Mouse (Mus musculus): Measurements from ENCODE around the gene Rgs9bp. TPM values are rescaled to one million over a fixed set of nuclear protein-coding genes. Genes with fewer than 3 reads are reported as not detected.
"Not testable (repeated sequence)": the region's sequence is repeated elsewhere in the genome, so short reads cannot be mapped to it uniquely, and the experiment has no call there.

Rgs9bp gene
- polyA plus RNA-seq, 1 experiment: 0.16 TPM

- H3K4me1 ChIP-seq (ENCODE audit: control insufficient read depth, insufficient read depth, insufficient read length, low read length): peaks cover 12% of the 10 kb centered on the region; the same call in 1 of the 2 replicates
- no peak overlapping the region for H3K27ac ChIP-seq (replicated peaks; ENCODE audit: low read depth, low read length)
- no peak overlapping the region for H3K4me3 ChIP-seq (ENCODE audit: insufficient read depth, low read depth, low read length)
These were observed 3.5 kb upstream of the Rgs9bp start for GRCm38 (mm10) chr7:35588680-35589428.

GRCm38 (mm10) chr7:35587728-35588127, 2.3 kb upstream of the Rgs9bp start:
- H3K27ac ChIP-seq (replicated peaks; ENCODE audit: low read depth, low read length): no peak overlapping the region
- peaks cover 12% of the 10 kb centered on the region; the same call in 1 of the 2 replicates for H3K4me1 ChIP-seq (ENCODE audit: control insufficient read depth, insufficient read depth, insufficient read length, low read length)
- no peak overlapping the region; the same call in 1 of the 2 replicates for H3K4me3 ChIP-seq (ENCODE audit: insufficient read depth, low read depth, low read length)

- Histone ChIP-seq H3K4me3 (ENCODE audit: insufficient read depth, low read depth, low read length) (peak overlapping the region; percentile 77), H3K27ac (replicated peaks; ENCODE audit: low read depth, low read length) (no peak overlapping the region), H3K4me1 (ENCODE audit: control insufficient read depth, insufficient read depth, insufficient read length, low read length) (peaks cover 12% of the 10 kb centered on the region; the same call in 1 of the 2 replicates)
These were observed 1.6 kb upstream of the Rgs9bp start for GRCm38 (mm10) chr7:35586906-35587445.

GRCm38 (mm10) chr7:35586055-35586905, 898 bp upstream of the Rgs9bp start, which contains the start of gene Ankrd27:
TSS of gene Ankrd27 (plus strand) at chr7:35586244.
- Histone ChIP-seq H3K4me1 (ENCODE audit: control insufficient read depth, insufficient read depth, insufficient read length, low read length) (peaks cover 8% of the 10 kb centered on the region; the same call in 1 of the 2 replicates), H3K4me3 (ENCODE audit: insufficient read depth, low read depth, low read length) (peak within 1 kb of the TSS; percentile 77), H3K27ac (replicated peaks; ENCODE audit: low read depth, low read length) (peak within 1 kb of the TSS; percentile 39; the same call in 1 of the 2 replicates)

GRCm38 (mm10) chr7:35584786-35585190, 594 bp downstream of the Rgs9bp start:
- Histone ChIP-seq H3K27ac (replicated peaks; ENCODE audit: low read depth, low read length) (no peak overlapping the region), H3K4me3 (ENCODE audit: insufficient read depth, low read depth, low read length) (peak overlapping the region; percentile 77), H3K4me1 (ENCODE audit: control insufficient read depth, insufficient read depth, insufficient read length, low read length) (peaks cover 8% of the 10 kb centered on the region; the same call in 1 of the 2 replicates)

GRCm38 (mm10) chr7:35584068-35584785, 1.2 kb downstream of the Rgs9bp start:
- H3K4me1 ChIP-seq (ENCODE audit: control insufficient read depth, insufficient read depth, insufficient read length, low read length): peaks cover 8% of the 10 kb centered on the region; the same call in 1 of the 2 replicates
- H3K4me3 ChIP-seq (ENCODE audit: insufficient read depth, low read depth, low read length): peak overlapping the region; percentile 77
- no peak overlapping the region for H3K27ac ChIP-seq (replicated peaks; ENCODE audit: low read depth, low read length)

- H3K27ac ChIP-seq (replicated peaks; ENCODE audit: low read depth, low read length): no peak overlapping the region
- peaks cover 8% of the 10 kb centered on the region; the same call in 1 of the 2 replicates for H3K4me1 ChIP-seq (ENCODE audit: control insufficient read depth, insufficient read depth, insufficient read length, low read length)
- no peak overlapping the region for H3K4me3 ChIP-seq (ENCODE audit: insufficient read depth, low read depth, low read length)
These were observed 1.8 kb downstream of the Rgs9bp start for GRCm38 (mm10) chr7:35583476-35584025.

- no peak overlapping the region for H3K4me3 ChIP-seq (ENCODE audit: insufficient read depth, low read depth, low read length)
- peaks cover 8% of the 10 kb centered on the region; the same call in 1 of the 2 replicates for H3K4me1 ChIP-seq (ENCODE audit: control insufficient read depth, insufficient read depth, insufficient read length, low read length)
- H3K27ac ChIP-seq (replicated peaks; ENCODE audit: low read depth, low read length): no peak overlapping the region
These were observed 2.7 kb downstream of the Rgs9bp start for GRCm38 (mm10) chr7:35582719-35583118.

- Histone ChIP-seq H3K27ac (replicated peaks; ENCODE audit: low read depth, low read length) (no peak overlapping the region), H3K4me1 (ENCODE audit: control insufficient read depth, insufficient read depth, insufficient read length, low read length) (no peaks in the 10 kb centered on the region), H3K4me3 (ENCODE audit: insufficient read depth, low read depth, low read length) (no peak overlapping the region)
These were observed 5.5 kb downstream of the Rgs9bp start for GRCm38 (mm10) chr7:35579849-35580248.

GRCm38 (mm10) chr7:35570883-35571282, 14.5 kb downstream of the Rgs9bp start:
- not testable (repeated sequence) for H3K4me3 ChIP-seq (ENCODE audit: insufficient read depth, low read depth, low read length); H3K27ac ChIP-seq (replicated peaks; ENCODE audit: low read depth, low read length); H3K4me1 ChIP-seq (ENCODE audit: control insufficient read depth, insufficient read depth, insufficient read length, low read length)

- not testable (repeated sequence) for H3K4me3 ChIP-seq (ENCODE audit: insufficient read depth, low read depth, low read length); H3K27ac ChIP-seq (replicated peaks; ENCODE audit: low read depth, low read length); H3K4me1 ChIP-seq (ENCODE audit: control insufficient read depth, insufficient read depth, insufficient read length, low read length)
These were observed 15.7 kb downstream of the Rgs9bp start for GRCm38 (mm10) chr7:35569724-35570123.

GRCm38 (mm10) chr7:35565965-35566364, 19.4 kb downstream of the Rgs9bp start:
- not testable (repeated sequence) for H3K4me3 ChIP-seq (ENCODE audit: insufficient read depth, low read depth, low read length); H3K27ac ChIP-seq (replicated peaks; ENCODE audit: low read depth, low read length); H3K4me1 ChIP-seq (ENCODE audit: control insufficient read depth, insufficient read depth, insufficient read length, low read length)

GRCm38 (mm10) chr7:35564872-35565271, 20.5 kb downstream of the Rgs9bp start:
- not testable (repeated sequence) for H3K4me3 ChIP-seq (ENCODE audit: insufficient read depth, low read depth, low read length); H3K27ac ChIP-seq (replicated peaks; ENCODE audit: low read depth, low read length); H3K4me1 ChIP-seq (ENCODE audit: control insufficient read depth, insufficient read depth, insufficient read length, low read length)

- Histone ChIP-seq H3K4me3 (ENCODE audit: insufficient read depth, low read depth, low read length) (no peak overlapping the region), H3K27ac (replicated peaks; ENCODE audit: low read depth, low read length) (no peak overlapping the region), H3K4me1 (ENCODE audit: control insufficient read depth, insufficient read depth, insufficient read length, low read length) (no peaks in the 10 kb centered on the region)
These were observed 21.1 kb downstream of the Rgs9bp start for GRCm38 (mm10) chr7:35564067-35564865.
